15 mouse cellular contexts compared by ENCODE assay signal in the genomic region with DNA sequence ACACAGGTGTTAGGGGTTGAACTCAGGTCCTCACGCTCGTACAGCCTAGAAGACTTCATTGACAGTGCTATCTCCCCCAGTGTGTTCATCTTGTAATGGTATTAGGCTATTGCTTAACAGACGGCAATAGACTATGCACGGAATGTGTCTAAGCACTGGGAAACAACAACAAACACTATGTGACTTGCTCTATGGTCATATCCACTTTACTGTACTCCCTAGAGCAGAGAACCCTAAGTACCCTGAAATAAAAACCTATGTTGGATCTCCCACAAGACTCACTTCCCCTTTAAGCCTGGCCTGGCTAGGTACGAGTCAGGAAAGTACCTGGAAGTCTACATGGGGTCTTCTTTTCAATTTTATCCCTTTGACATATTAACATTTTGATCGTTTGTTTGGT. TPM values are rescaled to one million over a fixed set of nuclear protein-coding genes. Genes with fewer than 3 reads are reported as not detected.
A peak's percentile ranks its signal among the peaks of the same experiment; 100 is the strongest.
DNase-seq lines count a peak whose midpoint lies in the region; ATAC-seq lines count a peak whose summit lies in the region.
"Had no signal": no experiment of that assay in that cellular context is flagged by ENCODE, and none has a peak within 500 bp of the region (broad histone marks: within the 10 kb centered on the region; RNA-seq: fewer than 3 reads in every experiment).

No protein-coding gene starts in this region.

- WGBS in hindbrain, embryonic 13.5 days, result 94% methylated on average over 6 of the region's 6 CpGs
- WGBS in hindbrain, embryonic 16.5 days, result 89% methylated on average over 6 of the region's 6 CpGs
- WGBS in midbrain, embryonic 11.5 days, result 90% methylated on average over 6 of the region's 6 CpGs
- 90% methylated on average over 6 of the region's 6 CpGs for WGBS in midbrain, embryonic 15.5 days

- no peaks in the 10 kb centered on the region for H3K9me3 ChIP-seq in hindbrain, embryonic 13.5 days
- no peaks in the 10 kb centered on the region for H3K9me3 ChIP-seq in hindbrain, embryonic 16.5 days (ENCODE audit: control insufficient read depth, low read length)
- H3K9me3 ChIP-seq in midbrain, embryonic 11.5 days (ENCODE audit: control insufficient read depth, low read length), result no peaks in the 10 kb centered on the region
- H3K9me3 ChIP-seq in midbrain, embryonic 15.5 days, result no peaks in the 10 kb centered on the region
- H3K9me3 ChIP-seq: embryonic facial prominence, embryonic 10.5 days; embryonic facial prominence, embryonic 12.5 days; forebrain, embryonic 13.5 days; forebrain, embryonic 15.5 days had no signal

- peak; percentile 53 for DNase-seq in midbrain, embryonic 11.5 days (ENCODE audit: low spot score, missing footprints)
- no peak for DNase-seq in ovary, postnatal 36 days (ENCODE audit: low spot score)
- DNase-seq: adrenal gland, adult 8-10 months; adrenal gland, postnatal 14 days; adrenal gland, postnatal 36 days; cerebellum, adult 11-12 months; forebrain, postnatal 0 days had no signal

- no peak overlapping the region for H3K4me2 ChIP-seq in hindbrain, embryonic 13.5 days
- H3K4me2 ChIP-seq in hindbrain, embryonic 16.5 days (ENCODE audit: low read length), result no peak overlapping the region
- H3K4me2 ChIP-seq in midbrain, embryonic 11.5 days, result no peak overlapping the region
- H3K4me2 ChIP-seq in midbrain, embryonic 15.5 days, result no peak overlapping the region
- H3K4me2 ChIP-seq: embryonic facial prominence, embryonic 12.5 days; forebrain, embryonic 13.5 days; forebrain, embryonic 15.5 days had no signal

- ATAC-seq in hindbrain, embryonic 13.5 days (ENCODE audit: low FRiP score), result no peak
- no peak for ATAC-seq in hindbrain, embryonic 16.5 days
- no peak for ATAC-seq in midbrain, embryonic 11.5 days (ENCODE audit: low FRiP score)
- no peak for ATAC-seq in midbrain, embryonic 15.5 days (replicated peaks)
- ATAC-seq: activated CD4-positive, CD25-positive, alpha-beta regulatory T cell, adult 4 months; forebrain, embryonic 13.5 days; forebrain, embryonic 15.5 days; forebrain, postnatal 0 days had no signal

- no peaks in the 10 kb centered on the region for H3K36me3 ChIP-seq in hindbrain, embryonic 13.5 days
- H3K36me3 ChIP-seq in hindbrain, embryonic 16.5 days (ENCODE audit: control insufficient read depth, insufficient read depth, low read length), result no peaks in the 10 kb centered on the region
- no peaks in the 10 kb centered on the region for H3K36me3 ChIP-seq in midbrain, embryonic 11.5 days (ENCODE audit: control insufficient read depth, insufficient read depth, low read length)
- H3K36me3 ChIP-seq in midbrain, embryonic 15.5 days (replicated peaks), result no peaks in the 10 kb centered on the region
- H3K36me3 ChIP-seq: embryonic facial prominence, embryonic 10.5 days; embryonic facial prominence, embryonic 12.5 days; forebrain, embryonic 15.5 days had no signal

- H3K4me1 ChIP-seq in hindbrain, embryonic 13.5 days (replicated peaks), result peaks cover 10% of the 10 kb centered on the region
- H3K4me1 ChIP-seq in hindbrain, embryonic 16.5 days (ENCODE audit: control insufficient read depth, insufficient read depth, low read depth, low read length), result no peaks in the 10 kb centered on the region
- H3K4me1 ChIP-seq in midbrain, embryonic 11.5 days (ENCODE audit: control insufficient read depth, insufficient read depth, low read length), result 0 out of 2 replicates have a peak, but pooled peaks cover 4% of the 10 kb centered on the region
- H3K4me1 ChIP-seq in midbrain, embryonic 15.5 days, result peaks cover 3% of the 10 kb centered on the region
- H3K4me1 ChIP-seq: forebrain, embryonic 15.5 days had no signal

- no peaks in the 10 kb centered on the region for H3K27me3 ChIP-seq in hindbrain, embryonic 13.5 days
- no peaks in the 10 kb centered on the region for H3K27me3 ChIP-seq in hindbrain, embryonic 16.5 days (replicated peaks; ENCODE audit: control insufficient read depth, insufficient read depth, low read length)
- H3K27me3 ChIP-seq in midbrain, embryonic 11.5 days (ENCODE audit: control insufficient read depth, insufficient read depth, low read length), result no peaks in the 10 kb centered on the region
- no peaks in the 10 kb centered on the region for H3K27me3 ChIP-seq in midbrain, embryonic 15.5 days (replicated peaks)
- H3K27me3 ChIP-seq: embryonic facial prominence, embryonic 12.5 days; forebrain, embryonic 13.5 days; forebrain, embryonic 15.5 days had no signal

- H3K9ac ChIP-seq in hindbrain, embryonic 13.5 days, result no peak overlapping the region
- no peak overlapping the region for H3K9ac ChIP-seq in hindbrain, embryonic 16.5 days (ENCODE audit: low read depth, low read length)
- no peak overlapping the region for H3K9ac ChIP-seq in midbrain, embryonic 11.5 days (ENCODE audit: low read length)
- H3K9ac ChIP-seq in midbrain, embryonic 15.5 days, result no peak overlapping the region
- H3K9ac ChIP-seq: embryonic facial prominence, embryonic 12.5 days; forebrain, embryonic 13.5 days; forebrain, embryonic 15.5 days; forebrain, postnatal 0 days had no signal

- H3K27ac ChIP-seq in hindbrain, embryonic 13.5 days, result peak overlapping the region; percentile 74
- H3K27ac ChIP-seq in hindbrain, embryonic 16.5 days (ENCODE audit: low read depth, low read length), result no peak overlapping the region
- no peak overlapping the region for H3K27ac ChIP-seq in midbrain, embryonic 11.5 days (ENCODE audit: low read depth, low read length)
- no peak overlapping the region for H3K27ac ChIP-seq in midbrain, embryonic 15.5 days
- H3K27ac ChIP-seq: embryonic facial prominence, embryonic 10.5 days; embryonic facial prominence, embryonic 12.5 days; forebrain, embryonic 13.5 days; forebrain, embryonic 15.5 days had no signal

- no peak overlapping the region for H3K4me3 ChIP-seq in hindbrain, embryonic 13.5 days
- H3K4me3 ChIP-seq in hindbrain, embryonic 16.5 days (ENCODE audit: low read length), result no peak overlapping the region
- no peak overlapping the region for H3K4me3 ChIP-seq in midbrain, embryonic 11.5 days (ENCODE audit: low read depth, low read length)
- no peak overlapping the region for H3K4me3 ChIP-seq in midbrain, embryonic 15.5 days
- H3K4me3 ChIP-seq: embryonic facial prominence, embryonic 10.5 days; embryonic facial prominence, embryonic 12.5 days; forebrain, embryonic 13.5 days; forebrain, embryonic 15.5 days had no signal

RNA-seq across cellular contexts. Expression of gene Tbc1d7, which starts 50.0 kb away (rescaled TPM):
- 85.2 and 85.7 TPM in 2 replicates for polyA plus RNA-seq in hindbrain, embryonic 13.5 days (2015; fragmentation: Nextera tagmentation; extraction: Ambion mirVana)
- 85.3 and 86.0 TPM in 2 replicates for polyA plus RNA-seq in hindbrain, embryonic 16.5 days (2015; fragmentation: Nextera tagmentation; extraction: Ambion mirVana)
- 70.2 and 71.5 TPM in 2 replicates for polyA plus RNA-seq in midbrain, embryonic 11.5 days (2014; fragmentation: Nextera tagmentation; extraction: Ambion mirVana)
- polyA plus RNA-seq in midbrain, embryonic 15.5 days (2015; fragmentation: Nextera tagmentation; extraction: Ambion mirVana), result 84.9 and 93.0 TPM in 2 replicates
